Mouse (Mus musculus): Measurements from ENCODE around the gene Itih2.

- no peak for TF ChIP-seq EP300 (IDR thresholded peaks at IDR 0.05; ENCODE audit: insufficient read depth, low read depth, low read length)
- no peak for TF ChIP-seq CTCF (IDR thresholded peaks at IDR 0.05)
- TF ChIP-seq POLR2A (IDR thresholded peaks at IDR 0.05; ENCODE audit: insufficient read depth, low read depth, low read length), result no peak
Measured at GRCm38 (mm10) chr2:10130341-10130990, 730 bp downstream of the Itih2 start.

Data from heart, adult 2 months (tissue).